Mouse (Mus musculus): Measurements from ENCODE around the gene Mafg. TPM values are rescaled to one million over a fixed set of nuclear protein-coding genes. Genes with fewer than 3 reads are reported as not detected.

The Mafg gene
- polyA plus RNA-seq, 1 experiment from 2014 or later: 20.2 TPM

GRCm38 (mm10) chr11:120576365-120576981 is 56.9 kb downstream of the Mafg start:
- ATAC-seq (replicated peaks; ENCODE audit: insufficient number of reproducible peaks, low FRiP score, low TSS enrichment): no peak
- no peak overlapping the region for H3K4me2 ChIP-seq
- peaks cover 23% of the 10 kb centered on the region for H3K36me3 ChIP-seq (ENCODE audit: control insufficient read depth, insufficient read depth, low read length)
- H3K4me3 ChIP-seq (ENCODE audit: low read depth, low read length): no peak overlapping the region
- H3K27ac ChIP-seq (ENCODE audit: low read depth, low read length): no peak overlapping the region
- peaks cover 33% of the 10 kb centered on the region for H3K4me1 ChIP-seq (ENCODE audit: control insufficient read depth, insufficient read depth, low read length)
- H3K9ac ChIP-seq (ENCODE audit: low read depth, low read length): no peak overlapping the region
- WGBS (ENCODE audit: insufficient replicate concordance): 81% methylated on average over 3 of the region's 3 CpGs
- H3K27me3 ChIP-seq (ENCODE audit: control insufficient read depth, insufficient read depth, low read length): no peaks in the 10 kb centered on the region
- H3K9me3 ChIP-seq (replicated peaks; ENCODE audit: control insufficient read depth, low read length): no peaks in the 10 kb centered on the region

DNA sequence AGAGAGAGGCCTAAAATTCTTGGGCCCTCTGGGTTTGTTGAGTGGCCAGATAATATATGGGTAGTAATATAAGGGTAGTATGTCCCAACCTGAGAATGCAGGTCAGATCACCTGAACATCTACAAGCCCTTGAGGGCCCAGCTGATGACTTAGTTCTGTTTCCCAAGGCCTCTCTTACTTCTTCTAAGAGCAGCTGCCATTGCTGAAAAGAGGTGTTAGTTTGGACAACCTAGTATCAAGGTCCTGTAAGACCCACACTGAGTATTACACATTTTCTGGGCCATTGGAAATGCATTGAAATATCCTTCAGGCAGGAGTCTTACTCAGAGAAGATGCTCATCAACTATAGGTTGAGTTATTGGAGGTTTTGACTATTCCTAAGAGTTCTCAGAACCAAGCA is 57.5 kb downstream of the Mafg start:
- Histone ChIP-seq H3K4me2 (no peak overlapping the region), H3K9me3 (replicated peaks; ENCODE audit: control insufficient read depth, low read length) (no peaks in the 10 kb centered on the region), H3K36me3 (ENCODE audit: control insufficient read depth, insufficient read depth, low read length) (peaks cover 25% of the 10 kb centered on the region), H3K4me1 (ENCODE audit: control insufficient read depth, insufficient read depth, low read length) (peaks cover 35% of the 10 kb centered on the region), H3K4me3 (ENCODE audit: low read depth, low read length) (no peak overlapping the region), H3K27me3 (ENCODE audit: control insufficient read depth, insufficient read depth, low read length) (no peaks in the 10 kb centered on the region), H3K9ac (ENCODE audit: low read depth, low read length) (no peak overlapping the region), H3K27ac (ENCODE audit: low read depth, low read length) (no peak overlapping the region)
- no peak for ATAC-seq (replicated peaks; ENCODE audit: insufficient number of reproducible peaks, low FRiP score, low TSS enrichment)

Small RNA genes lying within 50 kb of the gene (microRNA-seq; reads per million reads assigned to microRNA genes)
- gene Mir6936 (ENCODE audit: borderline number of aligned reads): 0.61 reads per million

Other genes starting within 250 kb of the Mafg start
- gene Nploc4, start 195.9 kb downstream of the Mafg start, polyA plus RNA-seq (2014; fragmentation: Nextera tagmentation; extraction: Ambion mirVana): 31.0 and 36.7 TPM in 2 replicates
- not detected in 2 replicates for gene Tspan10, start 191.0 kb downstream of the Mafg start, polyA plus RNA-seq (2014; fragmentation: Nextera tagmentation; extraction: Ambion mirVana)
- 0.24 TPM in 1 of 2 replicates, not detected in the other for gene Pde6g, start 180.1 kb downstream of the Mafg start, polyA plus RNA-seq (2014; fragmentation: Nextera tagmentation; extraction: Ambion mirVana)
- gene Oxld1, start 175.5 kb downstream of the Mafg start, polyA plus RNA-seq (2014; fragmentation: Nextera tagmentation; extraction: Ambion mirVana): 16.9 and 19.6 TPM in 2 replicates
- gene Ccdc137, start 175.5 kb downstream of the Mafg start, polyA plus RNA-seq (2014; fragmentation: Nextera tagmentation; extraction: Ambion mirVana): 21.3 and 27.5 TPM in 2 replicates
- gene Arl16, start 166.0 kb downstream of the Mafg start, polyA plus RNA-seq (2014; fragmentation: Nextera tagmentation; extraction: Ambion mirVana): 43.6 and 48.4 TPM in 2 replicates
- gene Mrpl12, start 149.0 kb downstream of the Mafg start, polyA plus RNA-seq (2014; fragmentation: Nextera tagmentation; extraction: Ambion mirVana): 222 and 232 TPM in 2 replicates
- gene Slc25a10, start 141.8 kb downstream of the Mafg start, polyA plus RNA-seq (2014; fragmentation: Nextera tagmentation; extraction: Ambion mirVana): 44.2 and 48.3 TPM in 2 replicates
- gene Gcgr, start 102.9 kb downstream of the Mafg start, polyA plus RNA-seq (2014; fragmentation: Nextera tagmentation; extraction: Ambion mirVana): 1.5 and 1.8 TPM in 2 replicates
- 157 and 168 TPM in 2 replicates for gene Mcrip1, start 83.9 kb downstream of the Mafg start, polyA plus RNA-seq (2014; fragmentation: Nextera tagmentation; extraction: Ambion mirVana)
- not detected in 2 replicates for gene Ppp1r27, start 82.5 kb downstream of the Mafg start, polyA plus RNA-seq (2014; fragmentation: Nextera tagmentation; extraction: Ambion mirVana)
- 506 and 569 TPM in 2 replicates for gene P4hb, start 60.3 kb downstream of the Mafg start, polyA plus RNA-seq (2014; fragmentation: Nextera tagmentation; extraction: Ambion mirVana)
- 468 and 477 TPM in 2 replicates for gene Arhgdia, start 52.0 kb downstream of the Mafg start, polyA plus RNA-seq (2014; fragmentation: Nextera tagmentation; extraction: Ambion mirVana)
- gene Alyref, start 35.2 kb downstream of the Mafg start, polyA plus RNA-seq (2014; fragmentation: Nextera tagmentation; extraction: Ambion mirVana): 333 and 334 TPM in 2 replicates
- 200 and 201 TPM in 2 replicates for gene Anapc11, start 35.2 kb downstream of the Mafg start, polyA plus RNA-seq (2014; fragmentation: Nextera tagmentation; extraction: Ambion mirVana)
- 8.8 and 9.1 TPM in 2 replicates for gene Npb, start 25.1 kb downstream of the Mafg start, polyA plus RNA-seq (2014; fragmentation: Nextera tagmentation; extraction: Ambion mirVana)
- 79.2 and 79.9 TPM in 2 replicates for gene Pcyt2, start 15.7 kb downstream of the Mafg start, polyA plus RNA-seq (2014; fragmentation: Nextera tagmentation; extraction: Ambion mirVana)
- gene Sirt7, start 8.4 kb downstream of the Mafg start, polyA plus RNA-seq (2014; fragmentation: Nextera tagmentation; extraction: Ambion mirVana): 18.8 and 22.5 TPM in 2 replicates
- gene Pycr1, start 10.2 kb upstream of the Mafg start, polyA plus RNA-seq (2014; fragmentation: Nextera tagmentation; extraction: Ambion mirVana): 22.8 and 24.9 TPM in 2 replicates
- gene Myadml2, start 14.6 kb upstream of the Mafg start, polyA plus RNA-seq (2014; fragmentation: Nextera tagmentation; extraction: Ambion mirVana): 8.1 and 12.3 TPM in 2 replicates
- 1.4 and 1.5 TPM in 2 replicates for gene Notum, start 27.6 kb upstream of the Mafg start, polyA plus RNA-seq (2014; fragmentation: Nextera tagmentation; extraction: Ambion mirVana)
- gene Aspscr1, start 39.4 kb upstream of the Mafg start, polyA plus RNA-seq (2014; fragmentation: Nextera tagmentation; extraction: Ambion mirVana): 93.9 and 103 TPM in 2 replicates
- 114 and 129 TPM in 2 replicates for gene Cenpx, start 80.1 kb upstream of the Mafg start, polyA plus RNA-seq (2014; fragmentation: Nextera tagmentation; extraction: Ambion mirVana)
- 21.8 and 23.2 TPM in 2 replicates for gene Lrrc45, start 80.3 kb upstream of the Mafg start, polyA plus RNA-seq (2014; fragmentation: Nextera tagmentation; extraction: Ambion mirVana)
- 1.7 and 3.0 TPM in 2 replicates for gene Rac3, start 87.9 kb upstream of the Mafg start, polyA plus RNA-seq (2014; fragmentation: Nextera tagmentation; extraction: Ambion mirVana)
- 5.1 and 6.6 TPM in 2 replicates for gene Dcxr, start 93.7 kb upstream of the Mafg start, polyA plus RNA-seq (2014; fragmentation: Nextera tagmentation; extraction: Ambion mirVana)
- 0.36 and 1.0 TPM in 2 replicates for gene Cbr2, start 98.5 kb upstream of the Mafg start, polyA plus RNA-seq (2014; fragmentation: Nextera tagmentation; extraction: Ambion mirVana)
- 4.5 and 5.8 TPM in 2 replicates for gene Hmga1b, start 129.2 kb upstream of the Mafg start, polyA plus RNA-seq (2014; fragmentation: Nextera tagmentation; extraction: Ambion mirVana)
- gene Rfng, start 150.6 kb upstream of the Mafg start, polyA plus RNA-seq (2014; fragmentation: Nextera tagmentation; extraction: Ambion mirVana): 15.0 and 16.5 TPM in 2 replicates
- gene Gps1, start 150.7 kb upstream of the Mafg start, polyA plus RNA-seq (2014; fragmentation: Nextera tagmentation; extraction: Ambion mirVana): 166 and 179 TPM in 2 replicates
- gene Dus1l, start 162.8 kb upstream of the Mafg start, polyA plus RNA-seq (2014; fragmentation: Nextera tagmentation; extraction: Ambion mirVana): 50.0 and 59.9 TPM in 2 replicates
- gene Fasn, start 190.9 kb upstream of the Mafg start, polyA plus RNA-seq (2014; fragmentation: Nextera tagmentation; extraction: Ambion mirVana): 33.9 and 42.6 TPM in 2 replicates